Mouse (Mus musculus): ENCODE data around the gene Tomm20. TPM values are rescaled to one million over a fixed set of nuclear protein-coding genes. Genes with fewer than 3 reads are reported as not detected.

Tomm20 gene
- polyA plus RNA-seq, 1 experiment, result 115 TPM

DNA sequence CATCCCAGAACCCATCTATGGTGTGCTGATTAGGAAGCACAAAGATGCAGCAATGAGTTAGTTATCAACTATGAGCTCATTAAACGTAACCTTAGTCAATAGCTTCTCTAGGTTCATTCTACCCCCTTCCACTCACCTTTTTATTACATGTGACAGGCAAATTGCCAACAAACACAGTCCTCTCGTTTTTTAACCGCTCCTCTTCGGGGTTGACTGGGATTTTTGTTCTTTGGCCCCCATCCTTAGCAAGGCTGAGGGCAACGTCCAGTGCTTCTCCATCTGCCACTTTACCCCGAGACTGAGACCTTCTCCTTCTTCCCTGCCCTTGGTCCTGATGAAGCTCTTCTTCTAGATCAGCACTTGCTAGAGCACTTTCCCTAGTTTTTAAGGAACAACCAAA is 19.6 kb upstream of the Tomm20 start:
- no peak for DNase-seq (ENCODE audit: extremely low spot score in 1 of 2, low spot score in 1 of 2)

GRCm38 (mm10) chr8:126962871-126963270 is 17.2 kb upstream of the Tomm20 start:
- no peak for DNase-seq (ENCODE audit: extremely low spot score in 1 of 2, low spot score in 1 of 2)

GRCm38 (mm10) chr8:126961516-126961915 is 15.9 kb upstream of the Tomm20 start:
- DNase-seq (ENCODE audit: extremely low spot score in 1 of 2, low spot score in 1 of 2), result peak; percentile 30 to 67

GRCm38 (mm10) chr8:126951900-126952636 is 6.4 kb upstream of the Tomm20 start:
- DNase-seq (ENCODE audit: extremely low spot score in 1 of 2, low spot score in 1 of 2), result no peak

DNA sequence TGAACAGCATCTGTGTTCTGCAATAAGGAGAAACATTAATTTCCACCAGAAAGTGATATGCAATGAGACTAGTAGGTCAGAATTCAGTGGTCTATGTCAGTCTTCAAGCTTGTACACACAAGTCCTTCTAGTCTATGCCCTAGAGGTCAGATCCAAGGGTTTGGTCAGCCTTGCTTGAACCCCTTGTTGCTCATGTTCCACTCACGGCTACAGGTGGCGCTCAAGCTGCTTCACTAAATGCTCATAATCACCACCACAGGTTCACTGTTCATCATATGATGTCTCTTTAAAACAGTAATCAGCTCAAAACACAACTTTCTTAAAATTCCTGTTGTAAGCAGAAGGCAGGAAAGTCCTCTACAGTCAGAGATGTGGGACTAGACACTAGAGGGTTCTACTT is 3.9 kb upstream of the Tomm20 start:
- no peak for DNase-seq (ENCODE audit: extremely low spot score in 1 of 2, low spot score in 1 of 2)

GRCm38 (mm10) chr8:126946444-126946843 is 800 bp upstream of the Tomm20 start:
- no peak for DNase-seq (ENCODE audit: extremely low spot score in 1 of 2, low spot score in 1 of 2)

DNA sequence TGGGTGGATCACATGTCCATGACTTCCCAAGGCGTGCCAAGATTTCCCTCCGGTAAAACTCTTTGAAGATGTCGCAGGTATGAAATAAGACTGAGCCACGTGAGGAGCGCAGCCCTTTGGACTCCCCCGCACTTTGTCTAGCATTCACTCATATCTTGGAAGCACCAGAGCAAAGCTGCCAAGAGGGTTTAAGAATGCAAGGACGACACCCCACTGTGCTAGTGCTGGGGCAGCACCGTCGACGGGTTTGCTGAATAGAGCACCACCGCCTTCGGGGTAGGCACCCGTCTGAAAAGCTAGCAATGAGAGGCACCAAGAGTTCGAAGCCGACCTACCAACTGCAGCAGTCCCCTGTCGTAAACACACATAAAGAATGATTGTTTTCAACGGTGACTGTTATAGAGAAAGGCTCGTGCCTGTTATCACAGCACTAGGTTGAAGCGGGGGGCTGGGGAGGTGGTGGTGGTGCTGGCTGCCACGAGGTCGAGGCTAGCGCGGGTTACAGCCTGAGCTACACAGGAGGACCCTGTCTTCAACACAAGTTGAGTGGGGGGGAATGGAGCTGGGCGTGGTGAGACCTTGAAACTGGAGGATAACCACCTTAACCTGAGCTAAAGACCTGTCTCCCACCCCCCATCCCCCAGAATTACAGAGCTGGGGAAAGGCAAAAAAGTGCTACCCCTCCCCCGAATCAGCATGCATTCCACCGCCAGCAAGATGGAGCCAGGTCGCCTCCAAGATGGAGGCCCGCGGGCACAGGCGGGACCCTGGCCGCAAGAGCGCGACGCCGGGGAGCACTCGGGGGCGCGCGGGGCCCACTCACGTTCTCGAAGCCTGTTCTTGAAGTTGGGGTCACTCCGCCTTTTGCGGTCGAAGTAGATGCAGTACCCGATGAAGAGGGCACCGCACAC is 608 bp downstream of the Tomm20 start:
- peak in 1 of 2 experiments; percentile 63 for DNase-seq (ENCODE audit: extremely low spot score in 1 of 2, low spot score in 1 of 2)

DNA sequence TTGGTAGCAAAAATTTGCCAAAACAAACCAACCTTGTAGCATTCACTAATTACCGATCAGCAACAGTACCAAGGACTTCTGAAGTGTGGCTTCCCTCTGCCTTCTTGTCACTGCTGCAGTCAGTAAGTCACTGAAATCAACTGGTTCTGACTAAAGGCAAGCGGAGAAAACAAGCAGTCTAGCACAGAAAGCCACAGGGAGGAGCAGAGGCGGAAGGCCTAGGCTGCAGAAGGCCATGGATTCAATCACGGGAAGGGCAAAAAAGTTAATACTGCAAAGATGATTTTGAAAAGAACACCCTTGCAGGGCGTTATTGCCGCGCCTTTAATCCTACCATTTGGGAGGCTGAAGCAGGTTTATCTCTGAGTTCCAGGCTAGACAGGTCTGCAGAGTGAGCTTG is 2.1 kb downstream of the Tomm20 start:
- no peak for DNase-seq (ENCODE audit: extremely low spot score in 1 of 2, low spot score in 1 of 2)

DNA sequence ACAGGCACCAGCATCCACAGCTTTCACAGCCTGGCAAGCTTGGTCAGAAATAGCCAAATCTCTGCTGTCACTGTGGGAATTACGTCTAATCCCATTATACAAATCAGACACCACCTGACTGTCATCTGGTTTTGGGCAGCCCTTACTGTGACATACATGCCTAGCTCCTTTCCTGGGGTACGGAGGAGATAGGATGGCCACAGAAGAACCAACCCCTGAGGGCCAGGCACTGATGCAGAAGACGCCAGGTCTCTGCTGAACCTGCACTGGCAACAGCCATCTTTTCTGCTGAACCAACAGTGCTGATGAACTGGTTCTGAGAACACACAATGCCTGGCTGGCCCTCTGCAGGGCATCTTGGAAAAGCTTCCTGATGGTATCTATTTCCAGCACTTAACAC is 8.3 kb downstream of the Tomm20 start:
- DNase-seq (ENCODE audit: extremely low spot score in 1 of 2, low spot score in 1 of 2), result no peak

DNA sequence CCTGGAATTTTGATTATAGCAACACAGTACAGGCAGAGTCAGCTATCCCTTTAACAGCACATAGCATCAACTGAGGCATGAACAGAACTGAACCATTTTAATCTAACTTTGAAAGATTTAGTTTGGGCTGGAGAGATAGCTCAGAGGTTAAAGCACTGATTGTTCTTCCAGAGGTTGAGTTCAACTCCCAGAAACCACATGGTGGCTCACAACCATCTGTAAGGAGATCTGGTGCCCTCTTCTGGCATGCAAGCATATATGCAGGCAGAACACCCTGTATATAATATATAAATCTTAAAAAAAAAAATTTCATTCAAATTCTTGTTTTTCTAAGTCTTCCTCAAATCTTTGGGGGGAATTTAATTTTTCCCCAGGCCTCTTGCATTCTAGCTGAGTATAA is 9.7 kb downstream of the Tomm20 start:
- DNase-seq (ENCODE audit: extremely low spot score in 1 of 2, low spot score in 1 of 2), result no peak

- DNase-seq (ENCODE audit: extremely low spot score in 1 of 2, low spot score in 1 of 2), result no peak
Observed at GRCm38 (mm10) chr8:126935387-126935786, 10.3 kb downstream of the Tomm20 start.

- DNase-seq (ENCODE audit: extremely low spot score in 1 of 2, low spot score in 1 of 2), result no peak
Observed at GRCm38 (mm10) chr8:126932656-126933055, 13.0 kb downstream of the Tomm20 start.

DNA sequence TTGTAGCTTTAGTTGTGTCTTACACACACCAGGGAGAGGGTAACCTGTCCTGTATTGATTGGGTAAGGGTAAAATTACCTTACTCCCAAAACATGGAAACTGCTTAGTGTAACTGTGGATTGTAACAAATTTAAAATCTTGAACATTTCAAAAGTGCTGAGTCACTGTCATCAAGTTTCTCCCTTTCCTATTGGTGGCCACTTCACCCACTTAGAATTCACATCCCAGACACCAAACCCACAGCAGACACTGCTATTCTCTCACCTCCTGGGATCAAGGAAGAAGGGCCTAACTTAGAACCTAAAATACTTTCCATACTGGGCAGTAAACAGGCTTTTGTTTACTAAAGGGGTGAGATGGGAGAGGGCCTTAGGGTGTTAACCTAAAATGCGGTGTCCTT is 13.4 kb downstream of the Tomm20 start:
- DNase-seq (ENCODE audit: extremely low spot score in 1 of 2, low spot score in 1 of 2), result no peak

DNA sequence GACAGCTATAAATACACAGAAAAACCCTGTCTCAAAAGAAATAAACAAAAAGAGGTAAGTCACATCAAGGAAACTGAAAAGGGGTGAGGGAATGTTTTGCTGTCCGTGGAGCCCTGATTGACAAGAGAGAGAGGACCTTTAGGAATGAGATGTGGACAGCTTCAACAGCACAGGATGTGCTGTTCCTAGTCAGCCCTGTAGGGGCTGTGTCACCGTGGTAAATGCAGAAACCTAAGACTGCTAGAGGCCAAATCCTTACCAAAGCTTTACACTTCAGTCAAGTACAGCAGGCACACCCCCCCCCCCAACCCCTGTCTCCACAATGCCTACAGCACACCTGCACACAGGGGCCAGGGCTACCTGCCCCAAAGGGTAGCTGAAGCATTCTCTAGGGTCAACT is 13.9 kb downstream of the Tomm20 start:
- no peak for DNase-seq (ENCODE audit: extremely low spot score in 1 of 2, low spot score in 1 of 2)

GRCm38 (mm10) chr8:126929607-126930161 is 16.0 kb downstream of the Tomm20 start:
- DNase-seq (ENCODE audit: extremely low spot score in 1 of 2, low spot score in 1 of 2), result peak; percentile 36 to 87

DNA sequence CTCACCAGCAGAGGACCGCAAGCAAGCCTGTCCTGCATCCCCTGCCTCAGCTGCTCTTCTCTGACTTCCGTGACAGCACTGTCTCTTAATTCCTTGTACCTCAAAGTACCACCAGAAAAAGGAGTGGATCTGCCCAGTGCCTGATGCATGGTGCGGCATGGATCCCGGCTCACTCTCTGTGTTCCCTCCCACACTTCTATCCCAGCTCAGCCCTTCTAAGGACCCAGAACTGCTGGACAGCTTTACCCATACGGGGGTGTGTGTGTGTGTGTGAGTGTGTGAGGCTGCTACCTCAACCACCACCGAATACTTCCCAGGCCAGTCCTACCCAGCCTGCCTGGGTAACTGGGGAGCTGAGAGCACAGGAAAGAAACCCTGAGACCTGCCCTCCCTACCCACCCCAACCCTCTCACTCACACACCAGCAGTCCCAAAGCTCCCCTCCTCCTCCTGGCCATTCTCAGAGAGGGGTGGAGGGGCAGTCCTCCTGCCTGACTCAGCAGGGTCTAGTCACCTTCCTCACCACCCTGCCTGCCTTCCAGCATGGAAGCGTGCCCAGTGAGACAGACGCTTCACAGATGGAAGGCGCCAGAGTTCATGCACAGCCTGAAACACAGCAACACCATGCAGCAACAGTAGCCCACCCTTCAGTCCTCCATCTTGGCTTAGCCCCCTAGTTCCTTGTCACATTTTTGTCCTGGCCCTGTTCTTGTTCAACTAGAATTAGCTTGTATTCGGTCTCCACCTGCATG is 16.7 kb downstream of the Tomm20 start:
- no peak for DNase-seq (ENCODE audit: extremely low spot score in 1 of 2, low spot score in 1 of 2)

DNA sequence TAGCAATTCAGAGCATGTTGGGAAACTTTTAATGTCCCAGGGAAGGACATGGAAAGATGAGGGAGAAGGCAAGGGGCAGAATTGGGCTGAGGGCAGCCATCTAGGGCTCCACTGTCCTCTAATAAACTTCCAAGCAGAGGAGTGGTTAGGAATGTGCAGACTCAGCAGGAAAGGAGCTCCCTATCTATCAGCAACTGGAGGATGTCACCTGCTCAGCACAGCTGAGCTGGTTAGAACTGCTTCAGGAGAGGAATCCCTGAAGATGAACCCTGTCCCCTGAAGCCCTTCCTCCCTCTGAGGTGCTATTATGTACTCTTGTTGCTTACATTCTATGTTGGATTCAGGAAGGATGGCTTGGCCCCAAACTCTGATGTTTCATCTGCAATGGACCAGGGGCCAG is 17.6 kb downstream of the Tomm20 start:
- DNase-seq (ENCODE audit: extremely low spot score in 1 of 2, low spot score in 1 of 2), result no peak

DNA sequence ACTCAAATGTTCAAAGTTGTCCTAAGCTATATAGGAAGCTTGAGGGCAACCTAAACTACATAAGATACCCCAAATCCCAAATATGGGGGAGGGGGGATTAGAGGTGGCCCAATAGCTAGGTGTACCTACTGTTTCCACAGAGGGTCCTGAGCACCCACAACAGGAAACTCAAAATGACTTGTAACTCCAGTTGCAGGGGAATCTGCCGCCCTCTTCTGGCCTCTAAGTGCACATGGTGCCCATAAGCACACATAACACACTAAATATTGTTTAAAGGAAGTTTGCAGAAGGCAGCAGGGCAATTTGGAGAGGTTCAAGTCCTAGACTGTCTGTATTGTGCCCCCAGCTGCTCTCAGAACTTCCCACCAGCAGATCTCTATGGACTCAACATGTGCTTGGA is 18.6 kb downstream of the Tomm20 start:
- no peak for DNase-seq (ENCODE audit: extremely low spot score in 1 of 2, low spot score in 1 of 2)

DNA sequence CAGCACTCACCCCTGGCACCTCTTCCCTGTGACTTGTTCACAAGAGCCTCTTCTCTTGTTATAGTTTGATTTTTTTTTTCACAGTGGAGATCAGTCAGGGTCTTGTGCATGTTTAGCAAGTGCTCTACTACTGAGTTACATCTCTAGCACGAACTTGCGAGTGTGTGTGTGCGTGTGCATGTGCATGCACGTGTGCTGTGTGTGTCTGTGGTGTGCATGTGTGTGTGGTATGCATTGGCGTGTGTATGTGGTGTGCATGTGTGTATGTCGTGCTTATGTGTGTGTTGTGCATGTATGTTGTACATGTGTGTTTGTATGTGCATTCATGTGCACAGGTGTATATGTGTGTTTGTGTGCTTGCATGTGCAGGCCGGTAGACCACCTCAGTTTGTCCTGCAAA is 22.7 kb downstream of the Tomm20 start:
- no peak for DNase-seq (ENCODE audit: extremely low spot score in 1 of 2, low spot score in 1 of 2)

- no peak for DNase-seq (ENCODE audit: extremely low spot score in 1 of 2, low spot score in 1 of 2)
Observed at GRCm38 (mm10) chr8:126921432-126921831, 24.2 kb downstream of the Tomm20 start.

- DNase-seq (ENCODE audit: extremely low spot score in 1 of 2, low spot score in 1 of 2), result peak; percentile 61 to 89
Observed at GRCm38 (mm10) chr8:126920845-126921244, 24.8 kb downstream of the Tomm20 start.
